Mouse (Mus musculus) right cerebral cortex, adult 18-20 months (tissue): ENCODE results near the gene Susd1.

Source experiments
- DNase-seq: peaks from one replicate; pipeline ENCODE4 v3.0.0; 2022; ENCODE audit warnings: mixed read lengths

The Susd1 gene

DNA sequence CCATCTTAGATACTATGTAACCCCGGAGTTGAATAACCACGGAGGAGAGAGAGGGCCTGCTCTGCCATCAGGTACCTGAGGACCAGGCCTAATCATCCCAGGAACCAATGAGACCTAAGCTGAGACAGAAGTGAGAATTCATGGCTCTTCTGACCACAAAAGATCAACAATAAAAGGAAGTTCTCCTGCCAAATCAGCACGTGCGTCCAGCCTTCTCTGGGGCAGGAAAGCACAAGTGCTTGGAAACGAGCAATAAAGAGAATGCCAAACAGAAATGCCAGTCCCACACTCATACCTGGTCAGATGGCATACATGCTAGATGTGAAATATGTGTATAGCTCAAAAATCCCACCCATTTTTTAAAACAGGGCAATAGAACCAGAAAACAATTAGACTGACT lies 58.6 kb downstream of the Susd1 start:
- no peak for DNase-seq

DNA sequence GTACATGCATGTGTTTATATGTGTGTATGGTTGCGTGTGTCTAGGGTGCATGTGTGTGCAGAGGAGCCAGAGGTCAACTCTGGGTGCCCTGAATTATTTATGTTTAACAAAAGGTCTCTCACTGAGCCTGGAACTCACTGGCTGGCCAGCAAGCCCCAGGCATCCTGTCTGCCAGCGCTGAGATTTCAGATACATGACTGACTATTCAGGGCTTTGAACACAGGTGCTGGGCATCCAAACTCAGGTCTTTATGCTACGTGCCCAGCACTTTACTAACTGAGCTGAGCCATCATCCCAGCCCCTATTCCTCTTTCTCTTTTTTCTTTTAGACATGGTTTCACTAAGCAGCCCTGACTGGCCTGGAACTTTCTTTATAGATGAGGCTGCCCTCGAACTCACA lies 59.8 kb downstream of the Susd1 start:
- DNase-seq = no peak

GRCm38 (mm10) chr4:59374271-59374938 lies 64.0 kb downstream of the Susd1 start:
- DNase-seq = no peak

- no peak for DNase-seq
Measured at GRCm38 (mm10) chr4:59372546-59373157, 65.8 kb downstream of the Susd1 start.

GRCm38 (mm10) chr4:59371910-59372309 lies 66.5 kb downstream of the Susd1 start:
- DNase-seq = peak; percentile 82

DNA sequence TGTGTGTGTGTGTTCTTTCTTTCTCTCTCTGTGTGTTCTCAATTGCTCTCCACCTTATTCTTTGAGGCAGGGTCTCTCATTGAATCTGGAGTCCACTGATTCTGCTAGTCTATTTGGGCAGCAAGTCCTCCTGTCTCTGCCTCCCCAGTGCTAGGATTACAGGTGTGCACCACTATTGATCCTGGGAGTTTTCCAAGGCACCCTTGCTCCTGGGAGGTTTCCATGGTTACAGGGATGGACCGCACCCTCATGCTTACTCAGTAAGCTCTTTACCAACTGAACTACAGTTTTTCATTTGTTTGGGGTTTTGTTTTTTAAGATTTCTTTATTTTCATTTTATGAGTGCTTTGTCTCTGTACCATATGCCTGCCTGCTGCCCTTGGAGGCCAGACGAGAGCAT lies 68.5 kb downstream of the Susd1 start:
- DNase-seq = no peak

DNA sequence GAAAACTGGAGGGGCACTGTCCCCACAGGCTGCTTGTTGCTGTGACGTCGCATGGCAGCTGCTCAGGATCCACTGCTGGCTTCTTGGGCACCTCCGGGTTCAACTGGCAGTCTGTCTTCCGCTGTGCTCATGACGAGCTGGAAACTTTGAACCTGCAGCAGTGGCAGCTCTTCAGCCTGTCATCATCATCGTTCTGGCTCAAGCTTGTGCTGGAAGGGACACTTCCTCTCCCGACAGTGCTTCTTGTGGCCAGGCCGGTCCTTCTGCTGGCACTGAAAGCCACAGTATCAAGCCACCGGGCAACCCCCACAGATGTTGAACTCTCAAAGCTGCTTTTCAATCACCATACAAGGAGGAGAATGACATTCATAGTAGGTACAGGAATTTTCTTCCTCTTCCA lies 70.3 kb downstream of the Susd1 start:
- no peak for DNase-seq

DNA sequence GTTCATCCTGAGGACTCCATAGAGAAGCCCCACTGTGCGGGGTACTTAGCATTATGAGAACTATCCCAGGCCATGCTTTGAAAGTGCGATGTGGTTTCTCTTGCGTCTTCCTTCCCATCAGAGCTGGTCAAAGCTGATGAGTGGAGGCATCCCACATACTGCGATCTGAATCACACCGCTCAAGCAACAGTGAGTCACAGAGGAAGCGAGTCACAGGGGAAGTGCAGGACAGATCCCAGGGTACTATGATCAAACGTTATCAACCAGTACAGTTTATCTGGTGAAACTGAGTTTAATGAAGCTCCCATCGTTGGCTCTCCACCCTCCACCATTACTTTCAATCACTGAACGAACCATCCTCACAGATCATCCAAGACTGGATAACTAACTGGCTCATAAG lies 72.2 kb downstream of the Susd1 start:
- peak; percentile 66 for DNase-seq

DNA sequence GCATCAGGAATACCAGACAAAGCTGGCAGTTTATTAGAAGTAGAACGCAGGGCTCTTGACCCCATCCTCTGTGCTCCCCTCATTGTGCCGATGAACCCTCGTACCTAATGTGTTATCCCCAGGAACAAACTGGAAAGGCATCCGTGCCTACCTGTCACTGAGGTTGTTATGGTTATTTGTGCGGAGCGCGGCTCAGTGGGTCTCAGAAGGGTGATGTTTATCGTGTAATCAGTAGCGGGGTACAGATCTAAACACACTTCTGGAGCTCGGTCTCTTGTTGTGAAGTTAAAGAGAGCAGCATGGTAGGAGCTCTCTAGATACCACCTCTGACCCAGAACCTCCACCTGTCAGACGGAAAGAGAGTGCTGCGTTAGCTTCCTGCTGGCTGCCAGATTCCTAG lies 72.9 kb downstream of the Susd1 start:
- DNase-seq = no peak

GRCm38 (mm10) chr4:59364229-59365173 lies 73.9 kb downstream of the Susd1 start:
- DNase-seq = no peak

- no peak for DNase-seq
Measured at GRCm38 (mm10) chr4:59363041-59363440, 75.4 kb downstream of the Susd1 start.

GRCm38 (mm10) chr4:59360704-59361103 lies 77.7 kb downstream of the Susd1 start:
- DNase-seq = peak; percentile 73

- no peak for DNase-seq
Measured at GRCm38 (mm10) chr4:59359921-59360320, 78.5 kb downstream of the Susd1 start.

- DNase-seq = no peak
Measured at GRCm38 (mm10) chr4:59358960-59359359, 79.5 kb downstream of the Susd1 start.

GRCm38 (mm10) chr4:59355421-59355820 lies 83.0 kb downstream of the Susd1 start:
- DNase-seq = no peak

GRCm38 (mm10) chr4:59354666-59355065 lies 83.8 kb downstream of the Susd1 start:
- DNase-seq = no peak

DNA sequence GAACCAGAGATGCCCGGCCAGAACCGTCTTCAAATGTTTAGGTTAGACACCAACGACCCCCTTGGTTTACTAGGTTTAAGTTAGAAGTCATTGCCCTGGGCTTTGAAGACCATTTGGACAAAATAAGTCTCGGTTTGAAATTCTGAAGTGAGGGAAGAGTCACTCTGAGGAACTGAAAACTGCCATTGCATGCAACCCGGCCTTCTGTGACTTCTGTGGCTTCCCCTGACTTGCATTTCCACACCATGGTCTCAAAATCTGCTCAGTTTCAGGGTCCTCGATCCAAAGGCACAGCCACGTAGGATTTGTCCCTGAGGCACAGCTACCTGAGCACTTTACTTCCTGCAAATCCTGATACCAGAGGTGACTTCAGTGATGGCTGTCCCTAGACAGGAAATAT lies 86.5 kb downstream of the Susd1 start:
- no peak for DNase-seq

- DNase-seq = no peak
Measured at GRCm38 (mm10) chr4:59350354-59350753, 88.1 kb downstream of the Susd1 start.

GRCm38 (mm10) chr4:59349425-59350185 lies 88.8 kb downstream of the Susd1 start:
- DNase-seq = no peak

GRCm38 (mm10) chr4:59340714-59341113 lies 97.7 kb downstream of the Susd1 start:
- DNase-seq = peak; percentile 74

DNA sequence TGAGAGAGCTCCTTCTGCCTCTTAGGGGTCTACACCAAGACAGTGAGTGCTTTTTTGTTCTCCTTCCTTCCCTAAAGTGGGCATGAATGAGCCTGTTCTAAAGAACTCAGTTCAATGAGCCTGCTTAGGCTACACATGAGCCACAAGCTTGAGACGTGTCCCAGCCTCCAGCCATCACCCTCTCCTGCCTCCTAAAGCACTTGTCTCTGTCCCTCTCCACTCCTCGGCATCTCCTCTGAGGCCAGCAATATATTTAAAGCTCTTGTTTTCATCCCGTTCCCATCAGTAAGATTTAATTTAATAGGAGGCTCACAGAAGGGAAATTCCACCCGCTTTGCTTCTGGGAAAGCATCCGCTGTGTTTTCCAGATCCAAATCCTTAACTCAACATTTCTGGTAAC lies 98.4 kb downstream of the Susd1 start:
- no peak for DNase-seq

DNA sequence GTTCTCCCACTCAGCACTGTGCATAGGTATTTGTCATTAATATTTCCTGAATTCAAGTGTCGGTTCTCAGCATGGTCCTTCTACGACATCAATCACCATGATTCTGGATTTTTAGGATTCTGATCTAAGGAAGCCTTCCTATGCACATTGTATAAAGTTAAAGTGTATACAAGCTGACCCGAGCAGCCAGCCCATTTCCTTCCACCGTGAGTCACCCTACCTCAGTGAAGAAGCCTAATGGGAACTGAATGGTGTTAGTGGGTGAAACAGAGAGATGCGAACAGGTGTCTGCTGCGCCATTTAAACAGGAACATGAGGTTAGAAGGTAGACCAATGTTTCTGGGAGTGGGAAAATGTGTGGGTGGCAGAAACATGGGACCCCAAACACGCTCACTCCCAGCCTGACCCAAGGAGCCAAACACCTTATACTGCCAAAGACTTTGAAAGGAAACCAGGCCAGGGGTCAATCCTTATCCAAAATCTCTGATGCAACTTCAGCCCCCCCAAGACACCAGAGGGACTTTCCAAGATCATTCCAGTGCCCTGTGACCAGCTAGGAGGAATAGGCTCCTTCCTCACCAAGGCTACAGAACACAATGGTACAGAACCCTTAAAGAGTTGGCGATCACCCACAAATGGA lies 99.4 kb downstream of the Susd1 start:
- no peak for DNase-seq

GRCm38 (mm10) chr4:59337533-59337885 lies 100.9 kb downstream of the Susd1 start:
- DNase-seq = no peak
